Mouse (Mus musculus) heart, adult 9 months (tissue): Measurements from ENCODE around the gene Sh3gl2.

ENCODE experiments used
- DNase-seq, 2 experiments: peaks; one replicate each; pipeline ENCODE4 v3.0.0; 2022; ENCODE audit warnings: low spot score in 2 of 2

The Sh3gl2 gene

GRCm38 (mm10) chr4:85416466-85416865 lies 211.5 kb downstream of the Sh3gl2 start:
- no peak for DNase-seq

- no peak for DNase-seq
Measured at GRCm38 (mm10) chr4:85420429-85420828, 215.5 kb downstream of the Sh3gl2 start.

GRCm38 (mm10) chr4:85426211-85426610 lies 221.3 kb downstream of the Sh3gl2 start:
- DNase-seq, result no peak

- no peak for DNase-seq
Measured at GRCm38 (mm10) chr4:85432786-85433185, 227.9 kb downstream of the Sh3gl2 start.

- DNase-seq, result no peak
Measured at GRCm38 (mm10) chr4:85434734-85435133, 229.8 kb downstream of the Sh3gl2 start.

GRCm38 (mm10) chr4:85438813-85439212 lies 233.9 kb downstream of the Sh3gl2 start:
- DNase-seq, result no peak

DNA sequence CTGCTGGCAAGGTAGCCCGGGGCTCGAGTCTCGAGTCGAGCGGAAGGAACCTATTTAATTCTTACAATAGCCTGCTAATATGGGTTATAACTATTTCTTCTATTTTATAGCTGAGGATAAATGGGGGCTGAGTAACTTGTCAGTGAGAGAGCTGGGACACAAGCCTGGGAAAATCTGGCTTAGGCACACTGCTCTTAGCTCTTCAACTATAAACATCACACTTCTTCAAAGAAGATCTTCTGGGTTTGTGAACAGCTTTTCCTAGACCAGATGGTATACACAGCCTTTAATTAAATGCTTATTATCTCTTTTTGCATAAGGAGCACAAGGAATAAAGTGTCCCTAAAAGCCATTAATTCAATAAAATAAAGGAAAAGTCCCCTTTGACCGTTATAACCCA lies 278.7 kb downstream of the Sh3gl2 start:
- no peak for DNase-seq

GRCm38 (mm10) chr4:85486316-85486946 lies 281.5 kb downstream of the Sh3gl2 start:
- no peak for DNase-seq

DNA sequence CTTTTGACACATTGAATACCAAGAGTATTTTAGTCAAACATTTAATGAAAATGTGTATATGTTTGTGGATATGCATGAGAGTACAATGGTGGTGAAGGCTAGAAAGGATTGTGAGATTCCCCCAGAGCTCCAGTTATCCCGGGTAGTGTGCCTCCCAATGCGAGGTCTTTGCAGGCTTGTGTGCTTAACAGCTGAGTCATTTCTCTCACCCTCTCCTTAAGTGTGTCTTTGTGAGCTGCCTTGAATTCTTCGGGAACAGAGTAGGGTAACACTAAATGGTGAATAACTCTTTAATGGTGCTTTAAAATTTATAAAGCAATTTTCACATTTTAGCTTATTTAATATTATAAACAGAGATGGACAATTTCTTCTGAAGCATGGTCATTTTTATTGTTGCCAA lies 300.8 kb downstream of the Sh3gl2 start:
- no peak for DNase-seq

GRCm38 (mm10) chr4:85506976-85507375 lies 302.1 kb downstream of the Sh3gl2 start:
- DNase-seq, result no peak

GRCm38 (mm10) chr4:85507491-85507890 lies 302.6 kb downstream of the Sh3gl2 start:
- no peak for DNase-seq

GRCm38 (mm10) chr4:85513288-85513687 lies 308.4 kb downstream of the Sh3gl2 start:
- DNase-seq, result peak; percentile 5 to 38

GRCm38 (mm10) chr4:85513792-85514191 lies 308.9 kb downstream of the Sh3gl2 start, which contains the start of gene Adamtsl1:
TSS of gene Adamtsl1 (plus strand) at chr4:85514172.
- DNase-seq, result no peak

- peak in 1 of 2 experiments; percentile 6 for DNase-seq
Measured at GRCm38 (mm10) chr4:85514205-85514681, 309.3 kb downstream of the Sh3gl2 start.

DNA sequence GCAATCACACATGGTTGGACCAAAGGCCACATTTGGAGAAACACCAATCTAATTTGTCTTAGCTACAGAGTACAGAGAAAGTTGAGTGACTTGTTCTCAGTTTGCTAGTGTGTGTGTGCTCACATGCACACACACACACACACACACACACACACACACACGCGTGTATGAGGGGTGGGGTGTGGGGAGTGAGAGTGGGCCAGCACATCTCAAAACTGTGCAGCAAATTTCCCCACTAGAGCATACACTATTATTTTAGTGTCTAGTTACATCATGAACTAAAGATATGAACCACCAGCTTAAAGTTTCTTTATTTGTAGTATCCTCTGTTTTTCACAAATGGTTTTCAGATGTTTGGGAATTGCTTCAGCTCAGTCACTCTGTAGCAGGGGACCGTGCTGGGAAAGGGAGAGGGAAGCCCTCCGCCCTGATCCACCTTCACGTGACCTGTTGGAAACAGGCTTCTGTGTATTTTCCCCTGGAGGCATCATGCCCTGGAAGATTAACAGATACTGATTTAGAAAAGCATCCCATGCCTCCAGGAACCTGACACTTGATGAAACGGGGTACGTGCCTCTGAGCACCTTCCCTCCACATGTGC lies 322.1 kb downstream of the Sh3gl2 start:
- no peak for DNase-seq

DNA sequence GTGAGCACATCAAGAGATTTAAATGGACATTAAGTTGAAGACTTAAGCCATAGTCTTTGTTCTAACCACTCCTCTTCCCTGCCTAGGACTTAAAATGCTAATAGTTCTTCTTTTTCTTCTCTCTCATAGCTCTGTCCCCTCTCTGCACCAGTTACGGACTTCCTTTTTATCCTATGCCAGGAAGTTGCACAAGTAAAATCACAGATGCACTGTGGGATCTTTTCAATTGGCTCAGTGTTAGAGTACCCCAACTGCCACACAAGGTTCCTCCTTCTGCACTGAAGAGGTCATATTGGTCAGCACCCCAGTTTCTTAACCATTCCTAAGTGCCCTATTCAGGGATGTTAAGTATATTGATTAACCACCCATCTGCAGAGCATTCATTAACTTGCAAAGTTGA lies 324.9 kb downstream of the Sh3gl2 start:
- no peak for DNase-seq

GRCm38 (mm10) chr4:85539677-85540076 lies 334.8 kb downstream of the Sh3gl2 start:
- no peak for DNase-seq

GRCm38 (mm10) chr4:85543221-85543620 lies 338.3 kb downstream of the Sh3gl2 start:
- DNase-seq, result no peak

- DNase-seq, result no peak
Measured at GRCm38 (mm10) chr4:85554696-85555095, 349.8 kb downstream of the Sh3gl2 start.

DNA sequence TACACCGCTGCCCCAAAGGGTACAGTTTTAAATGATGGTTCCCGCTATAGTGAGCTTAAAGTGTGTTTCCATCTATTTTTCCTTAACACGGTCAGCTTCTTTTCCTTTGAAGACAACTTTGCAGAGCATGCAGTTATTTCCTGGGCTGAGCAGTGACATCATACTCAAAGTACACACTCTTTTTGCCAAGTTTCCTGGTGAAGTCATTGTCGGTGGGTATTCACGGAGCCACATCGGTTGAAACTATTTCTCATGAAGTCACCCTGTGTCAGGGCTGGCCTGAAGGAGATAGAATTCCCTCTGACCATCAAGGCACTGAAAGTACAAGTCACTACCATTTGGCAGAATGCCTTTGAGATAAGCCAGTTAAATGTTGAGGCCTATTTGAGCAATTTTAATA lies 354.8 kb downstream of the Sh3gl2 start:
- DNase-seq, result peak in 1 of 2 experiments; percentile 4

DNA sequence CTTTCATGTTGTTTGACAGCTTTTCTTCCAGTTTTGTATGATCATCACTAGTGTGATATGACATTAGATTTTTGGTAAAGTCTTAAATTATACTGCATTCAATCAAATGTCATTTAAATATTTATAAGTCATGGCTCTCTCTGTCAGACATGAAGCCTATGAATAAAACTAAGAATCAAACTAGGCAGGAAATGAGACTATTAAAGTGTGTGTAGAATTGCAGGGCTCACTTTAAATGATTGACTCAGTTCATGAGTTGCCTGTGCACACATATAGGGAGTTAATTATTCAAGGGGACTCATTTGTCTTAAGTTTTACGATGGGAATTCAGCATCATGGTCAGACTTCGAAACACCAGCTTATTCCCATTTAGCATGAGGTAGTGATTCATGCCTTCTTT lies 380.5 kb downstream of the Sh3gl2 start:
- no peak for DNase-seq

DNA sequence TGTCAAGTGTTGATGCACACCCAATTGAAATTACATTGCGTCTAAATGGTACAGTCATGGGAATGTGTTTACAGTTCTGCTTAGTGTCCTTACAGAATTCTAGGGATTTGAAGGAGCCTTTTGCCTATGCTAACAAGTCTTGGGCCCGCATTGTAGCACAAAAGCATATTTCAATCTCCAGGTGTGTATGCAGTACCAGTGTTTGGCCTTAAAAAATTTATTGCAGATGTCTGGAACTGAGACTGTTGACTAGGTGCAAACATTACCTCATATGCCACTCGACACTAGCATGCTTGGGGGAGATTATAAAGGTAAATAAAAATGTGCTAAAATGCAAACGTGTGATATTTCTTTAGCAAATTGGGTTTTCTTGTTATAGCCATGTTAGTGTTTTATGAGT lies 384.0 kb downstream of the Sh3gl2 start:
- no peak for DNase-seq

GRCm38 (mm10) chr4:85591037-85591436 lies 386.1 kb downstream of the Sh3gl2 start:
- DNase-seq, result no peak

GRCm38 (mm10) chr4:85594159-85594558 lies 389.2 kb downstream of the Sh3gl2 start:
- no peak for DNase-seq
